Mouse (Mus musculus): ENCODE results near the gene Necab3. TPM values are rescaled to one million over a fixed set of nuclear protein-coding genes. Genes with fewer than 3 reads are reported as not detected.

The Necab3 gene
- total RNA-seq, 2 experiments from 2014 or later, result 0.69 to 1.4 TPM

- no peak for DNase-seq
Observed at GRCm38 (mm10) chr2:154541630-154542029, 17.1 kb downstream of the Necab3 start.

GRCm38 (mm10) chr2:154539720-154540119, 19.0 kb downstream of the Necab3 start:
- no peak for DNase-seq

- no peak for DNase-seq
Observed at GRCm38 (mm10) chr2:154538710-154539109, 20.0 kb downstream of the Necab3 start.

GRCm38 (mm10) chr2:154538310-154538709, 20.4 kb downstream of the Necab3 start:
- DNase-seq, result no peak

- no peak for DNase-seq
Observed at GRCm38 (mm10) chr2:154534704-154535270, 23.9 kb downstream of the Necab3 start.

GRCm38 (mm10) chr2:154532888-154533287, 25.8 kb downstream of the Necab3 start:
- no peak for DNase-seq

GRCm38 (mm10) chr2:154526531-154526930, 32.2 kb downstream of the Necab3 start:
- no peak for DNase-seq

- no peak for DNase-seq
Observed at GRCm38 (mm10) chr2:154525285-154525684, 33.4 kb downstream of the Necab3 start.

- no peak for DNase-seq
Observed at GRCm38 (mm10) chr2:154522334-154522733, 36.4 kb downstream of the Necab3 start.

- DNase-seq, result no peak
Observed at GRCm38 (mm10) chr2:154521449-154521848, 37.2 kb downstream of the Necab3 start.

GRCm38 (mm10) chr2:154517424-154517823, 41.3 kb downstream of the Necab3 start:
- DNase-seq, result no peak

GRCm38 (mm10) chr2:154516944-154517343, 41.7 kb downstream of the Necab3 start:
- no peak for DNase-seq

- no peak for DNase-seq
Observed at GRCm38 (mm10) chr2:154510141-154510540, 48.5 kb downstream of the Necab3 start.

- DNase-seq, result no peak
Observed at GRCm38 (mm10) chr2:154508450-154508849, 50.2 kb downstream of the Necab3 start.

- DNase-seq, result peak; percentile 32
Observed at GRCm38 (mm10) chr2:154507566-154508283, 51.0 kb downstream of the Necab3 start.

- no peak for DNase-seq
Observed at GRCm38 (mm10) chr2:154507076-154507475, 51.6 kb downstream of the Necab3 start.

- no peak for DNase-seq
Observed at GRCm38 (mm10) chr2:154500758-154501157, 57.9 kb downstream of the Necab3 start.

GRCm38 (mm10) chr2:154499717-154500247, 58.9 kb downstream of the Necab3 start:
- DNase-seq, result no peak

- DNase-seq, result no peak
Observed at GRCm38 (mm10) chr2:154498571-154498970, 60.1 kb downstream of the Necab3 start.

GRCm38 (mm10) chr2:154495021-154495420, 63.7 kb downstream of the Necab3 start:
- DNase-seq, result no peak

Data from gastrocnemius, postnatal 25 days (tissue).